Mouse (Mus musculus): Measurements from ENCODE around the gene Spata9. TPM values are rescaled to one million over a fixed set of nuclear protein-coding genes. Genes with fewer than 3 reads are reported as not detected.
A peak's percentile ranks its signal among the peaks of the same experiment; 100 is the strongest.
"Not testable (repeated sequence)": the region's sequence is repeated elsewhere in the genome, so short reads cannot be mapped to it uniquely, and the experiment has no call there.

Spata9 gene
- 0.22 and 0.48 TPM in 2 replicates for polyA plus RNA-seq (2015; fragmentation: Nextera tagmentation; extraction: Ambion mirVana)

DNA sequence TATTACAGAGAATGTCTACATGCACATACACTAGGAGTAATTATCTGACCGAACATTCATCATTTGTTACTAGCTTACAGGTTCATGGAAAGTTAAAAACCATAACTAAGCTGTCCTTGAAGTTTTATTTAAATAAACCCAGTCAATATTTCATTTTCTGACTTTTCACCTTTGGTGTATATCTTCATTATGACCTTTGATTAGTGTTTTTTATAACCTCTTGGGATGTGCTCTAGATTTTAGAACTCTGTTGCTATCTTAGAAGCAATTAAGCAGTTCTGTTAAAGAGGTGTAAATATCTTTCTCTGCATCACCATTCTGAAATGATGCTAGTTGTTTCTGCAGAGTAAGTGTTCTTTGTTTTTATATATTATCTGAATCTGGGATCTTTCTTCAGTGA lies at the start of gene Spata9:
Spata9 (plus strand) TSS at position 301 of the 400 bp plus-strand sequence.
- H3K4me1 ChIP-seq (ENCODE audit: control insufficient read depth, insufficient read depth, low read length) = no peaks in the 10 kb centered on the region
- no peak within 1 kb of the TSS for H3K4me2 ChIP-seq (ENCODE audit: low read depth, low read length)
- no peak within 1 kb of the TSS for H3K27ac ChIP-seq (ENCODE audit: low read length)
- no peaks in the 10 kb centered on the region for H3K9me3 ChIP-seq (ENCODE audit: control insufficient read depth, low read length)
- H3K27me3 ChIP-seq (replicated peaks; ENCODE audit: control insufficient read depth, insufficient read depth, low read length) = no peaks in the 10 kb centered on the region
- no peaks in the 10 kb centered on the region for H3K36me3 ChIP-seq (ENCODE audit: control insufficient read depth, insufficient read depth, low read length)
- no peak within 1 kb of the TSS for H3K4me3 ChIP-seq (ENCODE audit: low read length)
- WGBS = 76% methylated on average over 1 of the region's 1 CpGs
- H3K9ac ChIP-seq (ENCODE audit: low read depth, low read length) = no peak within 1 kb of the TSS
- no peak for ATAC-seq

DNA sequence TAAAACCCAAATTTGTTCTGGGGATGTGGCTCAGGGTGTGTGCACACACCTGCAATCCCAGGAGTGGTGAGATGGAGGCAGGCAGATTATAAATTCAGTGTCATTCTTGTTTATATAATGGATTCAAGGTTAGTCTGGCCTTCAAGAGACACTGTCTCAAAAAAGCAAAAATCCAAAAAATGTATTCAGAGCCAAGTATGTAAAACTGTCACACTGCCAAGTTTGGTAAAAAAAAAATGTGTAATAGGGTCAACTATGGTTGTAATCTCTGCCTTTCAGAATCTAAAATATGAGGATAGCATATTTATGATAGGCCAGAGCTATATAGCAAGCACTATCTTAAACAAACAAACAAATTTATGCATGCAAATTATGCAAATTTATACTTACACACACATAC lies 39.0 kb upstream of the Spata9 start:
- Histone ChIP-seq H3K4me2 (ENCODE audit: low read depth, low read length) (no peak overlapping the region), H3K27me3 (replicated peaks; ENCODE audit: control insufficient read depth, insufficient read depth, low read length) (no peaks in the 10 kb centered on the region), H3K9me3 (ENCODE audit: control insufficient read depth, low read length) (no peaks in the 10 kb centered on the region), H3K4me3 (ENCODE audit: low read length) (no peak overlapping the region), H3K4me1 (ENCODE audit: control insufficient read depth, insufficient read depth, low read length) (peaks cover 9% of the 10 kb centered on the region), H3K27ac (ENCODE audit: low read length) (no peak overlapping the region), H3K9ac (ENCODE audit: low read depth, low read length) (no peak overlapping the region), H3K36me3 (ENCODE audit: control insufficient read depth, insufficient read depth, low read length) (no peaks in the 10 kb centered on the region)
- no peak for ATAC-seq

DNA sequence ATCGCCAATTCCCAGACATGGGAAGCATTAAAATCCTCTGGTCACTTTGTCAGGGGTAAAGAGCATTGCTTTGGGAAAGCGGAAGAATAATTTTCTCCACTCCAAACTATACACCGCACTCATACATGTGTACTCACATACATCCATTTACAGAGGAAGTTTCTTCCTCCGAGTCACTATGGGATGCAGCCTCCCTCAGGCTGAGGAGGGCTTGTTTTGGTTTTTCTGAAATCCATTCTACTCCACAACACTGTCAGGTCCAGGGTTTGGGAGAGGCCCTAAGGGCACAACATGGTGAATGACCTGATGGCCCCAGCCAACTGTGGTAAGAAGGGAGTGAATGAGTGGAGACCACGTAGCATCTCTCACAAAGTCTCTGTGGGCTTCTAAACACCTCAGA lies 37.9 kb upstream of the Spata9 start:
- not testable (repeated sequence) for H3K9ac ChIP-seq (ENCODE audit: low read depth, low read length); H3K4me3 ChIP-seq (ENCODE audit: low read length); ATAC-seq

DNA sequence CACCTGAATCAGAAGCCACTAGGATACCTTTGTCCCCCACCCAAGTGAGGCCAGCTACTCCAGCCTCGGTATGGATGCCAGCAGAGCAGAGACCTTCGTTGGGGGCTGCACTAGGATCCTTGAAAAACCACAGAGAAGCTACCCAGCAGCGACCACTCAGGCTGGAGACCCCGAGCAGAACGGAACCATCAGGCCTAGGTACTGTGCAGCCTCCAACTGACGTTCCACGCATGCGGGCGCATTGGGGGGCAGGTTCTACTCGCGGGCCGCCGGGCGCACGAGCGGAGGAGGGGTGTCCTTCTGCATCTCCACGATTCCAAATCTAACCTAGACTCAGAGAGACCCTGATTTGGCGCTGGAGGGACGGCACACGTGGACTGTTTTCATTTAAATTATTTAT lies 36.9 kb upstream of the Spata9 start:
- no peak overlapping the region for H3K4me3 ChIP-seq (ENCODE audit: low read length)
- H3K4me2 ChIP-seq (ENCODE audit: low read depth, low read length) = no peak overlapping the region
- no peak for ATAC-seq
- no peaks in the 10 kb centered on the region for H3K36me3 ChIP-seq (ENCODE audit: control insufficient read depth, insufficient read depth, low read length)
- WGBS = 93% methylated on average over 20 of the region's 20 CpGs
- no peak overlapping the region for H3K27ac ChIP-seq (ENCODE audit: low read length)
- H3K27me3 ChIP-seq (replicated peaks; ENCODE audit: control insufficient read depth, insufficient read depth, low read length) = no peaks in the 10 kb centered on the region
- H3K9ac ChIP-seq (ENCODE audit: low read depth, low read length) = no peak overlapping the region
- peaks cover 9% of the 10 kb centered on the region for H3K4me1 ChIP-seq (ENCODE audit: control insufficient read depth, insufficient read depth, low read length)
- no peaks in the 10 kb centered on the region for H3K9me3 ChIP-seq (ENCODE audit: control insufficient read depth, low read length)

More for the DNA sequence above, 37.9 kb upstream of the Spata9 start:
- H3K4me2 ChIP-seq (ENCODE audit: low read depth, low read length); H3K27me3 ChIP-seq (replicated peaks; ENCODE audit: control insufficient read depth, insufficient read depth, low read length); H3K9me3 ChIP-seq (ENCODE audit: control insufficient read depth, low read length); H3K27ac ChIP-seq (ENCODE audit: low read length); H3K36me3 ChIP-seq (ENCODE audit: control insufficient read depth, insufficient read depth, low read length); H3K4me1 ChIP-seq (ENCODE audit: control insufficient read depth, insufficient read depth, low read length): not testable (repeated sequence)
- 95% methylated on average over 5 of the region's 5 CpGs for WGBS

DNA sequence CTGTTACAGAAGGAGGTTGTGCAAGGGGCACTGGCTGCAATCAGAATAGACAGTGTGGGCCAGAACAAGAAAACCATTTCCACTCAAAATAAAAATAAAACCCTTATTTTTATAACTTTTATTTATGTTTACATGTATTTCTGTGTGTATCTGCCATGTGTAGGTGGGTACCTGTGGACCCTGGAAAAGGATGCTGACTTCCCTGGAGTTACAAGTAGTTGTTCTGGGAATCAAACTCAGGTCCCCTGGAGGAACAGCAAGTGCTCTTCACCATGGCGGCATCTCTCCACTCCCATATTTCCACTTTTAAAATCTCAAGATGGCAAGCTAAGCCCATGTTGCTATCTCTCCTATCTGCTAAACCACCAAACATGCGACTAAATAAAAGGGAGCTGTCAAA lies 36.3 kb upstream of the Spata9 start:
- 0 out of 2 replicates have a peak overlapping the region, but pooled peaks have one; percentile 7 for H3K27ac ChIP-seq (ENCODE audit: low read length)
- WGBS = 69% methylated on average over 2 of the region's 2 CpGs
- H3K4me2 ChIP-seq (ENCODE audit: low read depth, low read length) = no peak overlapping the region

DNA sequence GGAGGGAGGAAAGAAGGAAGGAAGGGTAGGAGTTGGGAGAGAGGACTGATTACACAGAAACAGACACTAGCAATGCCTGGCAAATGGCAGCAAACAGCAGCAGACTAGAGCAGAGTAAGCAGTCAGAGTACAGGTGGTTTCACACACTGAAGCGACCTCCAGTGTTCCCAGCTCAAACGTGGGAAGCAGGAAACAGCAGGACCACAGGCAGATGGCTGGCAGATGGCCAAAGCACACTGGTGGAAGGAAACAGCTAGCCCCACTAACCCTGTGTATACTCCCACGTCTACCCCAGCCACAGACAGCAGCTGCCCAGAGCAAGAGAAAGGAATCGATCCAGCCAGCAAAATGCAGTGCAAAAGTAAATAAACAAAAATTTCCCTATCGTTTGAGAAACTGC lies 35.9 kb upstream of the Spata9 start:
- peak; percentile 95 for ATAC-seq
- Histone ChIP-seq H3K27me3 (replicated peaks; ENCODE audit: control insufficient read depth, insufficient read depth, low read length) (no peaks in the 10 kb centered on the region), H3K9ac (ENCODE audit: low read depth, low read length) (no peak overlapping the region), H3K4me1 (ENCODE audit: control insufficient read depth, insufficient read depth, low read length) (peaks cover 9% of the 10 kb centered on the region), H3K36me3 (ENCODE audit: control insufficient read depth, insufficient read depth, low read length) (no peaks in the 10 kb centered on the region), H3K4me2 (ENCODE audit: low read depth, low read length) (no peak overlapping the region), H3K4me3 (ENCODE audit: low read length) (no peak overlapping the region), H3K27ac (ENCODE audit: low read length) (0 out of 2 replicates have a peak overlapping the region, but pooled peaks have one; percentile 7), H3K9me3 (ENCODE audit: control insufficient read depth, low read length) (no peaks in the 10 kb centered on the region)
- WGBS = 17% methylated on average over 5 of the region's 5 CpGs

More for the DNA sequence above, 36.3 kb upstream of the Spata9 start:
- peaks cover 9% of the 10 kb centered on the region for H3K4me1 ChIP-seq (ENCODE audit: control insufficient read depth, insufficient read depth, low read length)
- no peaks in the 10 kb centered on the region for H3K27me3 ChIP-seq (replicated peaks; ENCODE audit: control insufficient read depth, insufficient read depth, low read length)
- no peak overlapping the region for H3K9ac ChIP-seq (ENCODE audit: low read depth, low read length)
- ATAC-seq = peak; percentile 22; the same call in 1 of the 2 replicates
- H3K9me3 ChIP-seq (ENCODE audit: control insufficient read depth, low read length) = no peaks in the 10 kb centered on the region
- H3K4me3 ChIP-seq (ENCODE audit: low read length) = no peak overlapping the region
- no peaks in the 10 kb centered on the region for H3K36me3 ChIP-seq (ENCODE audit: control insufficient read depth, insufficient read depth, low read length)

DNA sequence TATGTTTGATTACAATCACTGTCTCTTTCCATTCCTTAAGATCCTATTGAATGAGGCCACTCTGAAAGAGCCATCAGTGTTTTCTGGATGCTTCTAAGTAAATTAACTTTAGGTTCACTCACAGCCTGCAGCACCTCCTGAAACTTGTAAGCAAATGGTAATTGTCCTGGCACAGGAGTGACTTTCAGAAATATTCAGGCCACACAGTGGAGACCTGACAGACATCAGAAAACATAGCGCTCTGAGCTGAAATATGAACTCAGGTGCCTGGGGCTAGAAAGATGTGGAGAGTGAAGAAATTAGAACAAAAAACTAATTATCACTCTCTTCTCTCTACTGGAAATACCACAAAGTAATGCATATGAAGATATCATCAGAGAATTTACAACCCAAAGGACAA lies 33.7 kb upstream of the Spata9 start:
- Histone ChIP-seq H3K36me3 (ENCODE audit: control insufficient read depth, insufficient read depth, low read length) (peaks cover 5% of the 10 kb centered on the region; the same call in 1 of the 2 replicates), H3K27ac (ENCODE audit: low read length) (no peak overlapping the region), H3K4me3 (ENCODE audit: low read length) (no peak overlapping the region), H3K9me3 (ENCODE audit: control insufficient read depth, low read length) (no peaks in the 10 kb centered on the region), H3K9ac (ENCODE audit: low read depth, low read length) (no peak overlapping the region), H3K4me1 (ENCODE audit: control insufficient read depth, insufficient read depth, low read length) (peaks cover 9% of the 10 kb centered on the region), H3K27me3 (replicated peaks; ENCODE audit: control insufficient read depth, insufficient read depth, low read length) (no peaks in the 10 kb centered on the region), H3K4me2 (ENCODE audit: low read depth, low read length) (no peak overlapping the region)
- 96% methylated on average over 1 of the region's 1 CpGs for WGBS
- no peak for ATAC-seq

DNA sequence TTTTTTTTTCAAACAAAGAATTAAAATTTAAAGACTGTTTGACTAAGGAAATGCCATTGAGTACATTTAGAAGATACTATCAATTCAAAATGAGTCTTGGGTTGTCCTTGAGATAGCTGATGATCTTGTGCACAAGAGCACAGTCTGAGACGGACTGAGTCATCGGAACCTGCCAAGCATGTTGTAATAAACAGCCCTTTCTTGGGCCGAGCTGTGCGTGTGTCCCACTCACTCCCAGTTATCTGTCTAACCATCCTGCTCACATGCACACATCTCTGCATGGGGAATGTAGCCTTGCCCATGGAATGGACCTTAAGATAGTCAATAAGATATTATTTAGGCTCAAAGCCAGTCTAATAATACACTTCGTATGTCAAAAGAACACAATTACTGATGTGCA lies 28.1 kb upstream of the Spata9 start:
- WGBS = 88% methylated on average over 5 of the region's 5 CpGs
- no peaks in the 10 kb centered on the region for H3K27me3 ChIP-seq (replicated peaks; ENCODE audit: control insufficient read depth, insufficient read depth, low read length)
- H3K9ac ChIP-seq (ENCODE audit: low read depth, low read length) = no peak overlapping the region
- peaks cover 10% of the 10 kb centered on the region; the same call in 1 of the 2 replicates for H3K36me3 ChIP-seq (ENCODE audit: control insufficient read depth, insufficient read depth, low read length)
- no peak for ATAC-seq
- no peak overlapping the region for H3K27ac ChIP-seq (ENCODE audit: low read length)
- H3K4me1 ChIP-seq (ENCODE audit: control insufficient read depth, insufficient read depth, low read length) = peaks cover 3% of the 10 kb centered on the region
- H3K4me2 ChIP-seq (ENCODE audit: low read depth, low read length) = no peak overlapping the region
- H3K4me3 ChIP-seq (ENCODE audit: low read length) = no peak overlapping the region
- no peaks in the 10 kb centered on the region for H3K9me3 ChIP-seq (ENCODE audit: control insufficient read depth, low read length)

DNA sequence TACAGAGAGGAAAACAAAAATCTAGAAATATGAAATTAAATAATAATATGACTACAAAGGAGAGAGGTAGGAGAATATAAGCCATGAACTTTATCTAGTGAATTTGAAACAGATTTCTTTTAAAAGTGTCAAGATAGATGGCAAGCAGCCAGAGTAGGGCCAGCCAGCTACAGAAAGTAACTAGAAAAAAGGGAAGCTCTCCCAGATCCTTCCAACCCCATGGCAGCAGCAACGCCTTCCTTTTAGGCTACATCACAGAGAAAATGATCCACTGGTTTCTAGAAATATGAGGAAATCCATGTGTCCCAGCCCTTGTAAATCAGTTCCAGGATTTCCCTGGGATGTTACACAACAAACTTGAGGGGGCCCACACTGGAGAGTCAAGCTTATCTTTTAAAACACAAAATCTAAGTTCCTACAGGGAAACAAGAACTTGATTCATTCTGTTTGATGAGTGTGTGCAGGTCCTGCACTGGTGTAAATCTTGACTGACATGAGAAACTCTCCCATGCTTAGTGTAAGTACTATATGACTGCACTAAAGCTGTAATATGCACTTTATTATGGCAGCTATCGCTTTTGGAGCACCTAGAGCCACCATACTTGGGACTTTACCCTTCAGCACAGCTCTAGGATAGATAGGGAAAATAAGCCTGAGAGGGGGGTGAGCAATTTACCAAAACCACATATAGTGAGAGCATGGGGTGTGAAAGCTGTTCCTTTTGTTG lies 26.0 kb upstream of the Spata9 start:
- Histone ChIP-seq H3K27me3 (replicated peaks; ENCODE audit: control insufficient read depth, insufficient read depth, low read length) (no peaks in the 10 kb centered on the region), H3K27ac (ENCODE audit: low read length) (peak overlapping the region; percentile 7; the same call in 1 of the 2 replicates), H3K9me3 (ENCODE audit: control insufficient read depth, low read length) (no peaks in the 10 kb centered on the region), H3K36me3 (ENCODE audit: control insufficient read depth, insufficient read depth, low read length) (peaks cover 10% of the 10 kb centered on the region; the same call in 1 of the 2 replicates), H3K4me1 (ENCODE audit: control insufficient read depth, insufficient read depth, low read length) (peaks cover 3% of the 10 kb centered on the region), H3K4me3 (ENCODE audit: low read length) (no peak overlapping the region), H3K9ac (ENCODE audit: low read depth, low read length) (no peak overlapping the region), H3K4me2 (ENCODE audit: low read depth, low read length) (peak overlapping the region; percentile 39)
- ATAC-seq = peak; percentile 61
- WGBS = 50% methylated on average over 2 of the region's 2 CpGs

Data from intestine, embryonic 16.5 days (tissue).